Mouse (Mus musculus) heart, embryonic 13.5 days (tissue): ENCODE data around the gene Mcl1. TPM values are rescaled to one million over a fixed set of nuclear protein-coding genes. Genes with fewer than 3 reads are reported as not detected.
"Not testable (repeated sequence)": the region's sequence is repeated elsewhere in the genome, so short reads cannot be mapped to it uniquely, and the experiment has no call there.

Experiments used
- ATAC-seq: fragments of 200-750 bp; cut with Nextera tagmentation; 2 replicates; pipeline ENCODE4 v1.8.0; 2017; ENCODE audit warnings: moderate TSS enrichment; ENCODE audit not compliant: insufficient number of reproducible peaks, low FRiP score, low TSS enrichment; ENCODE audit errors: extremely low read depth
- H3K27ac ChIP-seq: fragments of 300-500 bp; sonication (generic); replicated peaks from 2 replicates; pipeline ENCODE4 v1.5.1; 2015; ENCODE audit warnings: moderate library complexity, mild to moderate bottlenecking, inconsistent platforms
- H3K27me3 ChIP-seq: fragments of 300-500 bp; sonication (generic); replicated peaks from 2 replicates; pipeline ENCODE4 v1.6.1; 2015; ENCODE audit warnings: mild to moderate bottlenecking, inconsistent platforms
- H3K36me3 ChIP-seq: fragments of 300-500 bp; sonication (generic); 2 replicates; pipeline ENCODE4 v1.6.1; 2015; ENCODE audit warnings: mild to moderate bottlenecking, inconsistent platforms
- H3K4me1 ChIP-seq: fragments of 300-500 bp; sonication (generic); 2 replicates; pipeline ENCODE4 v1.6.1; 2015; ENCODE audit warnings: inconsistent platforms
- H3K4me2 ChIP-seq: fragments of 300-500 bp; sonication (generic); 2 replicates; pipeline ENCODE4 v1.6.1; 2015; ENCODE audit warnings: inconsistent platforms, mild to moderate bottlenecking, moderate library complexity
- H3K4me3 ChIP-seq: fragments of 300-500 bp; sonication (generic); 2 replicates; pipeline ENCODE4 v1.5.1; 2015; ENCODE audit warnings: moderate library complexity, mild to moderate bottlenecking, inconsistent platforms
- H3K9ac ChIP-seq: fragments of 300-500 bp; sonication (generic); 2 replicates; pipeline ENCODE4 v1.6.1; 2015; ENCODE audit warnings: inconsistent platforms, mild to moderate bottlenecking, moderate library complexity
- H3K9me3 ChIP-seq: fragments of 300-500 bp; sonication (generic); 2 replicates; pipeline ENCODE4 v1.6.1; 2016; ENCODE audit warnings: inconsistent platforms
- WGBS: fragments of 180-500 bp; shearing (Covaris S2); methylation state at CpG from one replicate; pipeline ENCODE4 v1.1.7; 2015; ENCODE audit warnings: mixed read lengths; 5-methylcytosine and 5-hydroxymethylcytosine counted together
- polyA plus RNA-seq: library from polyadenylated mRNA; unstranded; fragments of >200 nt; fragmentation: Nextera tagmentation; extraction: Ambion mirVana; gene quantifications from 2 replicates; pipeline ENCODE4 v1.2.1, GENCODE M21; 2015

The Mcl1 gene
- polyA plus RNA-seq, 1 experiment from 2014 or later, result 36.0 TPM

- H3K4me3 ChIP-seq, result no peak overlapping the region
- ATAC-seq, result no peak
- no peak overlapping the region for H3K4me2 ChIP-seq
- H3K36me3 ChIP-seq, result no peaks in the 10 kb centered on the region; the same call in 1 of the 2 replicates
- H3K27me3 ChIP-seq, result no peaks in the 10 kb centered on the region
- 89% methylated on average over 16 of the region's 16 CpGs for WGBS
- H3K27ac ChIP-seq, result peak overlapping the region; percentile 87
- peaks cover 33% of the 10 kb centered on the region for H3K4me1 ChIP-seq
- no peaks in the 10 kb centered on the region for H3K9me3 ChIP-seq
- H3K9ac ChIP-seq, result no peak overlapping the region
Measured at GRCm38 (mm10) chr3:95651391-95652203, 7.0 kb upstream of the Mcl1 start.

- Histone ChIP-seq H3K4me3 (no peak overlapping the region), H3K27me3 (no peaks in the 10 kb centered on the region), H3K4me2 (no peak overlapping the region), H3K36me3 (no peaks in the 10 kb centered on the region), H3K27ac (no peak overlapping the region), H3K4me1 (peaks cover 33% of the 10 kb centered on the region), H3K9ac (no peak overlapping the region), H3K9me3 (no peaks in the 10 kb centered on the region)
- ATAC-seq, result no peak
- WGBS, result 62% methylated on average over 7 of the region's 7 CpGs
Measured at GRCm38 (mm10) chr3:95652204-95652811, 6.3 kb upstream of the Mcl1 start.

- Histone ChIP-seq H3K9ac (0 out of 2 replicates have a peak overlapping the region, but pooled peaks have one; percentile 14), H3K4me3 (no peak overlapping the region), H3K27me3 (no peaks in the 10 kb centered on the region), H3K27ac (peak overlapping the region; percentile 59; the same call in 1 of the 2 replicates), H3K36me3 (no peaks in the 10 kb centered on the region), H3K9me3 (no peaks in the 10 kb centered on the region), H3K4me2 (no peak overlapping the region), H3K4me1 (peaks cover 36% of the 10 kb centered on the region)
- no peak for ATAC-seq
- 39% methylated on average over 6 of the region's 6 CpGs for WGBS
Measured at GRCm38 (mm10) chr3:95652871-95653270, 5.7 kb upstream of the Mcl1 start.

GRCm38 (mm10) chr3:95653473-95654034 lies 5.0 kb upstream of the Mcl1 start:
- no peaks in the 10 kb centered on the region for H3K27me3 ChIP-seq
- peak overlapping the region; percentile 22 for H3K4me2 ChIP-seq
- H3K4me3 ChIP-seq, result no peak overlapping the region
- H3K9ac ChIP-seq, result peak overlapping the region; percentile 37; the same call in 1 of the 2 replicates
- WGBS, result 22% methylated on average over 11 of the region's 11 CpGs
- H3K4me1 ChIP-seq, result peaks cover 39% of the 10 kb centered on the region
- H3K36me3 ChIP-seq, result no peaks in the 10 kb centered on the region
- no peak for ATAC-seq
- H3K9me3 ChIP-seq, result no peaks in the 10 kb centered on the region
- H3K27ac ChIP-seq, result peak overlapping the region; percentile 59

- H3K4me3 ChIP-seq, ATAC-seq, H3K4me2 ChIP-seq, H3K36me3 ChIP-seq, H3K27me3 ChIP-seq, H3K9me3 ChIP-seq, H3K9ac ChIP-seq: not testable (repeated sequence)
- Histone ChIP-seq H3K4me1 (peaks cover 39% of the 10 kb centered on the region), H3K27ac (peak overlapping the region; percentile 59; the same call in 1 of the 2 replicates)
- WGBS, result 92% methylated on average over 3 of the region's 3 CpGs
Measured at GRCm38 (mm10) chr3:95654371-95654770, 4.2 kb upstream of the Mcl1 start.

GRCm38 (mm10) chr3:95655437-95655836 lies 3.2 kb upstream of the Mcl1 start:
- H3K9me3 ChIP-seq, result no peaks in the 10 kb centered on the region
- peaks cover 33% of the 10 kb centered on the region for H3K4me1 ChIP-seq
- H3K27me3 ChIP-seq, result no peaks in the 10 kb centered on the region
- peaks cover 7% of the 10 kb centered on the region for H3K36me3 ChIP-seq
- ATAC-seq, result no peak
- 81% methylated on average over 5 of the region's 5 CpGs for WGBS
- no peak overlapping the region for H3K27ac ChIP-seq
- H3K9ac ChIP-seq, result no peak overlapping the region
- no peak overlapping the region for H3K4me3 ChIP-seq
- no peak overlapping the region for H3K4me2 ChIP-seq

- 84% methylated on average over 3 of the region's 3 CpGs for WGBS
- H3K4me3 ChIP-seq, result no peak overlapping the region
- no peaks in the 10 kb centered on the region for H3K27me3 ChIP-seq
- peaks cover 38% of the 10 kb centered on the region for H3K4me1 ChIP-seq
- peaks cover 21% of the 10 kb centered on the region for H3K36me3 ChIP-seq
- no peaks in the 10 kb centered on the region for H3K9me3 ChIP-seq
- no peak overlapping the region for H3K9ac ChIP-seq
- ATAC-seq, result no peak
- no peak overlapping the region for H3K27ac ChIP-seq
- H3K4me2 ChIP-seq, result no peak overlapping the region
Measured at GRCm38 (mm10) chr3:95657108-95657507, 1.5 kb upstream of the Mcl1 start.

GRCm38 (mm10) chr3:95657711-95658110 lies 877 bp upstream of the Mcl1 start:
- peak overlapping the region; percentile 80 for H3K4me3 ChIP-seq
- peak overlapping the region; percentile 97 for H3K27ac ChIP-seq
- no peak for ATAC-seq
- WGBS, result 76% methylated on average over 3 of the region's 3 CpGs
- H3K4me2 ChIP-seq, result peak overlapping the region; percentile 89
- H3K4me1 ChIP-seq, result peaks cover 42% of the 10 kb centered on the region
- peak overlapping the region; percentile 98 for H3K9ac ChIP-seq
- no peaks in the 10 kb centered on the region for H3K9me3 ChIP-seq
- no peaks in the 10 kb centered on the region for H3K27me3 ChIP-seq
- peaks cover 27% of the 10 kb centered on the region for H3K36me3 ChIP-seq

- WGBS, result under 1% methylated on average over 107 of the region's 113 CpGs
- no peaks in the 10 kb centered on the region for H3K27me3 ChIP-seq
- peak overlapping the region; percentile 80 for H3K4me3 ChIP-seq
- H3K36me3 ChIP-seq, result peaks cover 41% of the 10 kb centered on the region
- H3K4me1 ChIP-seq, result peaks cover 43% of the 10 kb centered on the region
- H3K27ac ChIP-seq, result peak overlapping the region; percentile 97
- H3K9me3 ChIP-seq, result no peaks in the 10 kb centered on the region
- ATAC-seq, result peak; percentile 64
- H3K9ac ChIP-seq, result peak overlapping the region; percentile 98
- H3K4me2 ChIP-seq, result peak overlapping the region; percentile 89
Measured at GRCm38 (mm10) chr3:95658868-95659712, 502 bp downstream of the Mcl1 start.

- H3K9me3 ChIP-seq, result no peaks in the 10 kb centered on the region
- peak overlapping the region; percentile 97 for H3K27ac ChIP-seq
- ATAC-seq, result no peak
- peak overlapping the region; percentile 80 for H3K4me3 ChIP-seq
- peaks cover 52% of the 10 kb centered on the region for H3K4me1 ChIP-seq
- under 1% methylated on average over 8 of the region's 8 CpGs for WGBS
- peak overlapping the region; percentile 89 for H3K4me2 ChIP-seq
- no peaks in the 10 kb centered on the region for H3K27me3 ChIP-seq
- H3K9ac ChIP-seq, result peak overlapping the region; percentile 98
- peaks cover 49% of the 10 kb centered on the region for H3K36me3 ChIP-seq
Measured at GRCm38 (mm10) chr3:95659948-95660347, 1.4 kb downstream of the Mcl1 start.
